Mouse (Mus musculus) thymus, postnatal 0 days (tissue): ENCODE results near the gene Bzw1. TPM values are rescaled to one million over a fixed set of nuclear protein-coding genes. Genes with fewer than 3 reads are reported as not detected.

Experiments used
- polyA plus RNA-seq: library from polyadenylated mRNA; unstranded; fragments of >200 nt; fragmentation: Nextera tagmentation; extraction: Ambion mirVana; gene quantifications from 2 replicates; pipeline ENCODE4 v1.2.1, GENCODE M21; 2015

Bzw1 gene
- polyA plus RNA-seq, 1 experiment from 2014 or later: 440 TPM

Other genes with a start within 250 kb of the Bzw1 start
- gene Aox4, start 182.5 kb upstream of the Bzw1 start, polyA plus RNA-seq: 0.91 and 1.2 TPM in 2 replicates
- 0.14 and 0.21 TPM in 2 replicates for gene Aox2, start 114.6 kb upstream of the Bzw1 start, polyA plus RNA-seq
- 239 and 257 TPM in 2 replicates for gene Clk1, start 31.2 kb downstream of the Bzw1 start, polyA plus RNA-seq
- 25.6 and 25.7 TPM in 2 replicates for gene Nif3l1, start 52.3 kb downstream of the Bzw1 start, polyA plus RNA-seq
- gene Ppil3, start 52.6 kb downstream of the Bzw1 start, polyA plus RNA-seq: 68.1 and 78.5 TPM in 2 replicates
- gene Orc2, start 112.2 kb downstream of the Bzw1 start, polyA plus RNA-seq: 32.9 and 36.5 TPM in 2 replicates
- 6.7 and 7.3 TPM in 2 replicates for gene Fam126b, start 193.4 kb downstream of the Bzw1 start, polyA plus RNA-seq
- 276 and 280 TPM in 2 replicates for gene Ndufb3, start 193.5 kb downstream of the Bzw1 start, polyA plus RNA-seq